Mouse (Mus musculus) thymus, postnatal 4 days (tissue): ENCODE measurements around the gene Mfap2.
A peak's percentile ranks its signal among the peaks of the same experiment; 100 is the strongest.

ENCODE experiments used
- DNase-seq: peaks from one replicate; pipeline ENCODE4 v3.0.0; 2021

Gene Mfap2

GRCm38 (mm10) chr4:140988706-140989290, 21.4 kb upstream of the Mfap2 start:
- DNase-seq: no peak

GRCm38 (mm10) chr4:140989447-140989846, 20.8 kb upstream of the Mfap2 start:
- DNase-seq: no peak

GRCm38 (mm10) chr4:140992215-140992614, 18.0 kb upstream of the Mfap2 start:
- DNase-seq: no peak

GRCm38 (mm10) chr4:140993846-140994245, 16.4 kb upstream of the Mfap2 start:
- DNase-seq: no peak

- no peak for DNase-seq
Observed at GRCm38 (mm10) chr4:140995811-140996210, 14.4 kb upstream of the Mfap2 start.

GRCm38 (mm10) chr4:140996812-140997211, 13.4 kb upstream of the Mfap2 start:
- no peak for DNase-seq

- peak; percentile 36 for DNase-seq
Observed at GRCm38 (mm10) chr4:141005983-141006382, 4.2 kb upstream of the Mfap2 start.

- no peak for DNase-seq
Observed at GRCm38 (mm10) chr4:141008028-141008427, 2.2 kb upstream of the Mfap2 start.

GRCm38 (mm10) chr4:141010526-141010925, 308 bp downstream of the Mfap2 start:
- peak; percentile 57 for DNase-seq

GRCm38 (mm10) chr4:141010941-141011429, 767 bp downstream of the Mfap2 start:
- no peak for DNase-seq

GRCm38 (mm10) chr4:141011556-141012328, 1.5 kb downstream of the Mfap2 start:
- no peak for DNase-seq

GRCm38 (mm10) chr4:141012558-141012957, 2.3 kb downstream of the Mfap2 start:
- no peak for DNase-seq

GRCm38 (mm10) chr4:141014114-141014513, 3.9 kb downstream of the Mfap2 start:
- no peak for DNase-seq

- no peak for DNase-seq
Observed at GRCm38 (mm10) chr4:141014856-141015255, 4.6 kb downstream of the Mfap2 start.

- no peak for DNase-seq
Observed at GRCm38 (mm10) chr4:141015356-141015755, 5.1 kb downstream of the Mfap2 start.

- no peak for DNase-seq
Observed at GRCm38 (mm10) chr4:141016311-141016710, 6.1 kb downstream of the Mfap2 start.

GRCm38 (mm10) chr4:141017657-141018436, 7.6 kb downstream of the Mfap2 start:
- DNase-seq: no peak

GRCm38 (mm10) chr4:141020220-141020619, 10.0 kb downstream of the Mfap2 start:
- DNase-seq: no peak

GRCm38 (mm10) chr4:141020811-141021613, 10.8 kb downstream of the Mfap2 start:
- DNase-seq: no peak

- DNase-seq: no peak
Observed at GRCm38 (mm10) chr4:141021614-141021929, 11.4 kb downstream of the Mfap2 start.

GRCm38 (mm10) chr4:141024052-141024451, 13.8 kb downstream of the Mfap2 start:
- no peak for DNase-seq

GRCm38 (mm10) chr4:141024992-141025391, 14.8 kb downstream of the Mfap2 start:
- no peak for DNase-seq
